Mouse (Mus musculus) heart, embryonic 12.5 days (tissue): ENCODE data around the gene Dbx1. TPM values are rescaled to one million over a fixed set of nuclear protein-coding genes. Genes with fewer than 3 reads are reported as not detected.

Experiments used
- ATAC-seq: fragments of 200-750 bp; cut with Nextera tagmentation; 2 replicates; pipeline ENCODE4 v1.8.0; 2017; ENCODE audit warnings: moderate TSS enrichment, moderate library complexity; ENCODE audit not compliant: insufficient number of reproducible peaks, low FRiP score
- H3K27ac ChIP-seq: fragments of 300-500 bp; sonication (generic); 2 replicates; pipeline ENCODE4 v1.5.1; 2016; ENCODE audit warnings: mild to moderate bottlenecking, moderate library complexity; ENCODE audit not compliant: poor library complexity, severe bottlenecking
- H3K27me3 ChIP-seq: fragments of 300-500 bp; sonication (generic); replicated peaks from 2 replicates; pipeline ENCODE4 v1.6.1; 2016; ENCODE audit warnings: mild to moderate bottlenecking, moderate library complexity
- H3K36me3 ChIP-seq: fragments of 300-500 bp; sonication (generic); 2 replicates; pipeline ENCODE4 v1.6.1; 2016; ENCODE audit warnings: mild to moderate bottlenecking, moderate library complexity
- H3K4me1 ChIP-seq: fragments of 300-500 bp; sonication (generic); replicated peaks from 2 replicates; pipeline ENCODE4 v1.6.1; 2016; ENCODE audit warnings: mild to moderate bottlenecking
- H3K4me2 ChIP-seq: fragments of 300-500 bp; sonication (generic); 2 replicates; pipeline ENCODE4 v1.6.1; 2016; ENCODE audit warnings: mild to moderate bottlenecking, moderate library complexity
- H3K4me3 ChIP-seq: fragments of 300-500 bp; sonication (generic); 2 replicates; pipeline ENCODE4 v1.5.1; 2016; ENCODE audit warnings: mild to moderate bottlenecking
- H3K9ac ChIP-seq: fragments of 300-500 bp; sonication (generic); 2 replicates; pipeline ENCODE4 v1.6.1; 2016; ENCODE audit warnings: mild to moderate bottlenecking, moderate library complexity
- H3K9me3 ChIP-seq: fragments of 300-500 bp; sonication (generic); replicated peaks from 2 replicates; pipeline ENCODE4 v1.6.1; 2016; ENCODE audit warnings: mild to moderate bottlenecking, moderate library complexity
- WGBS: fragments of 180-500 bp; shearing (Covaris S2); methylation state at CpG from one replicate; pipeline ENCODE4 v1.1.7; 2016; 5-methylcytosine and 5-hydroxymethylcytosine counted together
- polyA plus RNA-seq: library from polyadenylated mRNA; unstranded; fragments of >200 nt; fragmentation: Nextera tagmentation; extraction: Ambion mirVana; gene quantifications from 2 replicates; pipeline ENCODE4 v1.2.1, GENCODE M21; 2016

The Dbx1 gene
- polyA plus RNA-seq, 1 experiment from 2014 or later: 0.20 TPM

DNA sequence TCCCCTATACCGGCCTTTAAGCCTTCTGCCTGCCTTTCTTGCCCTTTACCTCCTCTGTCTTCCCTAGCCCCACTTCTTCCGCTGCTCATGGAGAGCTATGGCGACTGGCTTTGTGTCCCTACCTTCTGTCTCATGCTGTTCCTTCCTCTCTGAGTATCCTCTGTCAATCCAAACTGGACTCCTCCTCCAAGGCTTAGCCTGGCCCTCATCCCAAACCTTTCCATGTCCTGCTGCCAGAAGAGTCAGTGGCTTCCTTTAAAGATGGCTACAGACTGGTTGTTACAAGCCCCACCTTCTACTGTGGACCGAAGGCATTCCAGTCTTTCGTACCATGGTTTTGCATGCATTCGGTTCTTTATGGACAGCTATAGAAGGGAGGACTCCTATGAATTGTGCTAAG lies 53.5 kb downstream of the Dbx1 start:
- ATAC-seq: no peak
- no peak overlapping the region for H3K9ac ChIP-seq
- no peaks in the 10 kb centered on the region for H3K27me3 ChIP-seq
- peaks cover 96% of the 10 kb centered on the region for H3K36me3 ChIP-seq
- 0 out of 2 replicates have a peak, but pooled peaks cover 2% of the 10 kb centered on the region for H3K9me3 ChIP-seq
- H3K4me3 ChIP-seq: no peak overlapping the region
- WGBS: 86% methylated on average over 6 of the region's 6 CpGs
- H3K4me2 ChIP-seq: no peak overlapping the region
- no peaks in the 10 kb centered on the region for H3K4me1 ChIP-seq
- no peak overlapping the region for H3K27ac ChIP-seq

DNA sequence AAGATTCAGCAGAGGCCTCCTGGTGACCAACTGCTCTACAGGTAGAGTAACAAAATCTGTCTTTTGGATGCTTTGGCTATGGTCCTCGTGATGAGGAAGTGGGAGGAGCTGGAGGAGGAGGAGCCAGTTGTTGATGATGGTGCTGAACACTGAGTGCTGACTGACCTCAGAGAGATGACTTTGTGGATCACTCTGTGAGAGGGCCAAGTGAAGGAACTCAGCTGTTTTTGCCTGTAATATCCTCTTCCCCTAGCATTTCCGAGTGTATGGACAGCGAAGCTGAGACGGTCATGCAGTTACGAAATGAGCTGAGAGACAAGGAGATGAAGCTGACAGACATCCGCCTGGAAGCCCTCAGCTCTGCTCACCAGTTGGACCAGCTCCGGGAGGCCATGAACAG lies 54.1 kb downstream of the Dbx1 start:
- 81% methylated on average over 7 of the region's 7 CpGs for WGBS
- Histone ChIP-seq H3K27ac (no peak overlapping the region), H3K9me3 (0 out of 2 replicates have a peak, but pooled peaks cover 2% of the 10 kb centered on the region), H3K36me3 (peaks cover 96% of the 10 kb centered on the region), H3K4me1 (no peaks in the 10 kb centered on the region), H3K4me2 (no peak overlapping the region), H3K4me3 (no peak overlapping the region), H3K9ac (no peak overlapping the region), H3K27me3 (no peaks in the 10 kb centered on the region)
- no peak for ATAC-seq

DNA sequence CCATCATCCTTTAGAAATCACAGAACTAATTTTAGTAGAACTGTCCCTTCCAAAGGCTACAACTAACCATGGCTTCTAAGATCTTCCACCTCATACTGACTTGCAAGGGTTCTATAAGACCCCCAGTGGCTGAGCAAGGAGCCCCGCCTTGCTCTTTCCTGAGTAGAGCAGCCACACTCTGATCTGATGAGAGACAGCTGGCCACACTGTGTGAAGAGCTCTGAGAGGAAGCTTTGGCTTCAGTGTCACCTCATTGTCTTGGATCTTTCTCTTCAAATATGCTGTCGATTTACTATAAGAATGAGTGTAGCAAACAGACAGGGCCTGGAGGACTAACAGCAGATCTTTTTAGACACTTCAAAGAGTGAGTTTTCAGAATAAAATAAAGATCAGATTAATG lies 54.7 kb downstream of the Dbx1 start:
- Histone ChIP-seq H3K4me1 (no peaks in the 10 kb centered on the region), H3K9me3 (0 out of 2 replicates have a peak, but pooled peaks cover 2% of the 10 kb centered on the region), H3K36me3 (peaks cover 96% of the 10 kb centered on the region), H3K4me3 (no peak overlapping the region), H3K9ac (no peak overlapping the region), H3K27ac (no peak overlapping the region), H3K4me2 (no peak overlapping the region), H3K27me3 (no peaks in the 10 kb centered on the region)
- 81% methylated on average over 2 of the region's 2 CpGs for WGBS
- ATAC-seq: no peak

Other genes starting within 250 kb of the Dbx1 start
- gene Htatip2, start 122.3 kb upstream of the Dbx1 start, polyA plus RNA-seq: 18.4 and 19.5 TPM in 2 replicates
- gene Prmt3, start 141.5 kb upstream of the Dbx1 start, polyA plus RNA-seq: 53.8 and 59.1 TPM in 2 replicates